Mouse (Mus musculus) kidney, adult 2 months (tissue): ENCODE data around the gene Rack1.

Experiments used
- CTCF ChIP-seq: fragments of 200-500 bp; conservative IDR thresholded peaks from 2 replicates; pipeline ENCODE4 v1.5.1; 2011; ENCODE audit warnings: low read depth, mild to moderate bottlenecking, control low read depth, low read length, moderate library complexity, mixed read lengths; ENCODE audit not compliant: insufficient read depth, insufficient read length
- POLR2A ChIP-seq: fragments of 200-500 bp; IDR thresholded peaks from one replicate; pipeline ENCODE4 v1.6.1; 2011; ENCODE audit warnings: low read depth, low read length, control low read depth

DNA sequence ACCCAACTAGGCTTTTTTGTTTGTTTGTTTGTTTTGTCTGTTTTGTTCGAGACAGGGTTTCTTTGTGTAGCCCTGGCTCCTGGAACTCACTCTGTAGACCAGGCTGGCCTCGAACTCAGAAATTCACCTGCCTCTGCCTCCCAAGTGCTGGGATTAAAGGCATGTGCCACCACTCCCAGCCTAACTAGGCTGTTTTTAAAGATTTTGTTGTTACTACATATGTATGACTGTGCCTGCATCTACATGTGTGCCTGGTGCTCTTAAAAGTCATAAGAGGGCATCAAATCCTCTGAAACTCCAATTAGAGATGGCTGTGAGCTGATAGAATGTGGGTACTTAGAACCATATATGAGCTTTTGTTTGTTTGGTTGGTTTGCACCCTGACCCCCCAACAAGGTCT is 31.1 kb downstream of the Rack1 start:
- TF ChIP-seq CTCF (no peak), POLR2A (no peak)
